Mouse (Mus musculus): ENCODE measurements at regions not wholly inside any gene's neighbourhood (a gene's known extent, or its start where the extent isn't known, plus 50 kb on each side); places are given as distances from the start of the nearest gene placed in this dataset.
"Not testable (repeated sequence)": the region's sequence is repeated elsewhere in the genome, so short reads cannot be mapped to it uniquely, and the experiment has no call there.

GRCm38 (mm10) chr17:48650556-48650955 is 195.9 kb downstream of the Unc5cl start:
- no peak for DNase-seq (ENCODE audit: low spot score)

DNA sequence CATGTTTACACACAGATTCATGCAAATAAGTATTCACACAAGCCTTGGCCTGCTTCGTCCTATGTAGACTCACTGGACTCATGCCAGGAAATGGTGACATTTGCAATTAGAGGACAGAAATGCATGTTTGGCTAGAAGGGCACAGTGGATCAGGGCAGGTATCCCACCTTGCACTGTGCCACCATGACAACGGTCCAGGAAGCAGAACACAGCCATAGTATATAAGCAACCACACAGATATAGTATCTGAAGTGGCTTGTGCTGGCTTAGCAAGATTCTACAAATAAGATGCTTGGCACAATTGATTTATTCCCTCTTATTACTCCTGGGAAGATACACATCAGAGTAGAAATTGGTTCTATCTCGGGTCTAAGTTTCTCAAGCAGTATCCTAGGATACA is 218.0 kb downstream of the Unc5cl start:
- no peak for DNase-seq (ENCODE audit: low spot score)

- no peak for DNase-seq (ENCODE audit: low spot score)
Observed at GRCm38 (mm10) chr17:48678216-48678832, 223.6 kb downstream of the Unc5cl start.

DNA sequence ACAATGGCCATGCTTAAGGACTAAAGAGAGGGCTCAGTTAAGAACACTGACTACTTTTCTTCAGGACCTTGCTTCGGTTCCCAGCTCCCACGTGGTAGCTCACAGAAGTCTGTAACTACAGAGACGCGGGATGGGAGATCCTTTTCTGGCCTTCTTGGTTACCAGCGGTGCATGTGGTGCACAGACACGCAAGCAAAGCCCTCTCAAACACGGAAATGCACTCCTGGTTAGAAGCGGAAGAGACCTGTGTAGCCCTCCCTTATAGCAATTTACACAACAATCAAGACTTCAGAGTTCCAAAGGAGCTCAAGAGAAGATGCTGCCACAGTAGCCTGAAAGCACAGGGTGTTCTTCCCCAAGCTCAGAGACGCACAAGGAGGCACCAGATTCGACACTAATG is 225.6 kb downstream of the Unc5cl start:
- DNase-seq (ENCODE audit: low spot score), result no peak

GRCm38 (mm10) chr17:48688944-48689343 is 234.2 kb downstream of the Unc5cl start:
- DNase-seq (ENCODE audit: low spot score), result no peak

- no peak for DNase-seq (ENCODE audit: low spot score)
Observed at GRCm38 (mm10) chr17:48698456-48698855, 233.7 kb upstream of the Lrfn2 start.

DNA sequence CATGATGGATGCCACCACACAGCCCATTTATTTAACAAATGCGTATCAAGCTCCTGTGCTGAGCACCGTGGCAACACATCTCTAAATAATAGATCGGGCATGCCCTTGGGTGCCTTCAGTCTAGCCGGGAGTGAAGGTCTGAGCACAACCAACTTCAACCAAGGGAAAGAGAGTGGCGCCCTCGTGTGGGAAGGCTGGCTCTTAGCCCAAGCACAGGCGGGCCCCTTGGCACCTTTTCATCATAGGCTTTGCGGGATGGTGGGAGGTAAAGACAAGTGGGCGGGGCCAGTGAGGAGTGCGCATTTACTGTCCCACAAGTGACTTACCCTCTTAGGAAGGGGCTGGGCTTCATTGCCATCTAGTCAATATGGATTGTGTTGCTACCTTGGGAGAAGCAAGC is 231.6 kb upstream of the Lrfn2 start:
- peak; percentile 18 for DNase-seq (ENCODE audit: low spot score)

GRCm38 (mm10) chr17:48720506-48720905 is 211.7 kb upstream of the Lrfn2 start:
- no peak for DNase-seq (ENCODE audit: low spot score)

DNA sequence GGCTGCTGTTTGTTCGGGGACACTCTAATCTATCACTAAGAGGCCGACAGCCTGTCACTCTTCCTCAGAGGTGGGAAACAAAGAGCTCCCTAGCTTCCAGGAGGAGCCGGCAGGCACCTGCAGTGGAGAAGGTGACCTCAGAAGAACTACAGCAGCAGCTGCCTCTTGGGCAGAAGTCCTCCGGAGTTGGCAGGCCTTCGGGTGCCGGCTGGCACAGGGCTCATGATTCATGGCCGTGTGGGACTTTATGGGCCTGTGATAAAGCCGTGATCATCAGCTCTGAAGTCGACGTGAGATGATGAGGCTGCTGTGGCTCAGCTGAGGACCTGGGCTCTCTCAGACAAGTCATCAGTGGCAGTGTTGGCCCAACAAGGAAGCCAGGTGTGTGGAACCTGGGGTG is 208.9 kb upstream of the Lrfn2 start:
- no peak for DNase-seq (ENCODE audit: low spot score)

DNA sequence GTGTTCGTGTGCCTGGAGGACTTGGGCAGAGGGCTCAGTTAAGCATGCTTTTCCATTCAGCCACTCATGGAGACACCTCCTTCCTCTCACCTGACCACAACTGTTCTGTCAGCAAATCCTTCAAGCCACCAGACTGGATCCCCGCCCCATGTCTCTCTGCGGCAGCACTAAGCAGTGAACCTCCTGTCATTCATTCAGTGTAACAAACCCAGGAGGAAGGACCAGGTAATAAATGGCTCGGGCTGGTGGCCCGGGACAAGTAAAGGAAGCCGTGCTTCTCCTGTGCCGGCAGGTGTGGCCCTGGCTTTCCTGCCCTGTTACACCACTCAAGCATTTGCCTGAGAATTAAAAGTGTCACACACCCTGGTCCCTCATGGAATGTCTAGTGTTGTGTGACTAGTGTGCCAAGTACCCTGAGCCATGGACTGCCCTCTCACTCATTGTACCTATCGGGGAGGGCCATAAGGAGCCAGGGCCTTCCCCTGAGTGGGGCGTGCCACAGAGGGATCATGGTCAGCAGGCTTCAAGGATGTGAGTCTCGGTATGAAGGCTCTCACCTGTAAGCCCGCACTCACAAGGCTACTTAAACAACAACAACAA is 207.6 kb upstream of the Lrfn2 start:
- DNase-seq (ENCODE audit: low spot score), result no peak

DNA sequence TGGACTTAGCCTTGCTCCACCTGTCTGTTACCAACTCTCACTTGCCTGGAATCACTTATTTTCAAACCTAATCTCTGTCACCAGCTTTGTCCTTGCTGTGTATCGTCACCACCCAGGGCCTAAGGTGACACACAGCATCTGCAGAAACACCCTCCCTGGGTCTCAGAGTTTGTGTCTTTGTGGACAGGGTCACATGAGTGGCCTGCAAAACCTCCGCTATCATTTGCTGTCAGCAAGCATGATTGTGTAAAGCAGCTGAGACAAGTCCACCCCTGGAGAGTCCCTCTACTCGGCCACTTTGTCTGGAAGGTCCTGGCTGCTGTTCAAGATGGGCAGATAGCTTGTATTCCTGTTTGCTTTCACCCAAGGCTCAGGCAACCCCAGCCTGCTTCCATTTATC is 205.7 kb upstream of the Lrfn2 start:
- DNase-seq (ENCODE audit: low spot score), result no peak

DNA sequence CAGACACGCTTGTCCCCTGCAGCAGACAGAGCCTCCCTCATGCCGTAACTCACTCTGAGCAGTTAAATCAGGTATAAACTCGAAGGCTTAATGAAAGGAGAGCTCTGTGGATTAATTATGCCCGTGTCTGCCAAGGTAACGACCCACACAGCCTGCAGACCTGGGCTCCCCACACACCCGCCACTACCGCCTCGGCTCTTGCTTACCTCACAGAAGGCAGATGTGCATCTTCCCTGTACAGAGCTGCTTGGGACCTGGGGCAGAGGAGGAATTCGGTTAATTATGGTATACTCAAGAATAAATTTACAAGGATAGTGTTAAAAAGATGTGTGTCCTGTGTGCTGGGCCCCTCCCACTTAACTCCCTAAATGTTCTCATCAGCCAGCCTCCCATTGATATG is 198.4 kb upstream of the Lrfn2 start:
- no peak for DNase-seq (ENCODE audit: low spot score)

- DNase-seq (ENCODE audit: low spot score), result not testable (repeated sequence)
Observed at GRCm38 (mm10) chr17:48737181-48737580, 195.0 kb upstream of the Lrfn2 start.

DNA sequence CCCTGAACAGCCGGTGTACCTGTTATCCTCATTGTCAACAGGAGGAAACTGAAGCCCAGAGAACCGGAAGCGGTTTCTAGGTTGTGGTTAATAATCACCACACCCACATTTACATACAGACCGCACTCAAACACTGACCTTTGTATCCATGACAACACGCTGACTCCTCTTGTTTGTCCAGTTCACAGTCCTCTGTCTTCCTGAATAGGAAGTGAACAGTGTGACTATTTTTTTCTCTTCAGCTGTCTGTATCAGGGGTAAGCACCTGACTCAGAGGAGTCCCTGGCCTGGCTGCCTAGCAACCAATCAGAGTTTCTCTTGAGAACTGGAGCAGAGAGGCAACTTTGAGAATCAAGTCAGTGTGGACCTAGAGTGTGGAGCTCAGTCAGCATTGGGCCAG is 193.5 kb upstream of the Lrfn2 start:
- no peak for DNase-seq (ENCODE audit: low spot score)

- DNase-seq (ENCODE audit: low spot score), result no peak
Observed at GRCm38 (mm10) chr17:48742769-48743405, 189.3 kb upstream of the Lrfn2 start.

GRCm38 (mm10) chr17:48770099-48770498 is 162.1 kb upstream of the Lrfn2 start:
- no peak for DNase-seq (ENCODE audit: low spot score)

GRCm38 (mm10) chr17:48771721-48772320 is 160.4 kb upstream of the Lrfn2 start:
- DNase-seq (ENCODE audit: low spot score), result no peak

- DNase-seq (ENCODE audit: low spot score), result no peak
Observed at GRCm38 (mm10) chr17:48774172-48774890, 157.8 kb upstream of the Lrfn2 start.

DNA sequence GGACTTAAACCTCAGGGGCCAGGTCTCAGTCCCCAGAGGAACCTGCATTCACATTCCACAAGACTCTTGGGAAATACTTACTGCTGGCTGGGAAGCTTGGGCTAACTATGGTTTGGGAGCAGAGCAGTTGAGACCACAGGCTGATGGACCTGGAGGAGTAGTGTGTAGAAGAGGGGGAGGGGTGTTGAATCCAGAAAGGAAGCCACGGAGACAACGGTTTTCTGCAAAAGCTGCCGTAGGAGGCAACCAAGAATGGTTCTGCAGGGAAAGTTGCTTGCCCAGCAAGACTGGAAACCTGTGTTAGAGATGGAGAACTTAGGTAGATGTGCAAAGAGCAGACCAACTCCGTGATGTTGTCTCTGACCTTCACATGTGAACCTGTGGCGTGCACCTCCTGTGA is 156.7 kb upstream of the Lrfn2 start:
- DNase-seq (ENCODE audit: low spot score), result no peak

DNA sequence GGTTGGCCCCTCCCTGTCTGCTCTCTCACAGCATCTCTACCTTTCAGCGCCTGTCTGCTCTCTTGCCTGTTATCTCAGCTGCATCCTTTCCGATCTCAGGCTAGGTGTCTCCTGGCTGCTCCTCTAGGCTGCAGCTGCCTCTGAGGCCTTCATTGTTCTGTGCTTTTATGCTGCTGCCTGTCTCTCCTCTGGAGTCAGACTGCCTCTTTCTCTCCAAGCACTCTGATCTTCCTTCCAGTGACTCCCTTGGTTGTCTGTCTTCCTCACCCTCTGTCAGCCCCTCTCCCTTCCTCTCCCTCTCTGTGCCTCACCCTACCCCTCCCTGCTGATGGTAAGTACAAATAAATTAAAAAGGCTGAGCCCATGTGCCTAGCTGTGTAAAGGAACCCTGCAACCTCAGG is 155.7 kb upstream of the Lrfn2 start:
- no peak for DNase-seq (ENCODE audit: low spot score)

GRCm38 (mm10) chr17:48780217-48780616 is 152.0 kb upstream of the Lrfn2 start:
- DNase-seq (ENCODE audit: low spot score), result no peak

- DNase-seq (ENCODE audit: low spot score), result no peak
Observed at GRCm38 (mm10) chr17:48784417-48784816, 147.8 kb upstream of the Lrfn2 start.
